Mouse (Mus musculus) gastrocnemius, postnatal 14 days (tissue): ENCODE measurements around the gene Ftl1. TPM values are rescaled to one million over a fixed set of nuclear protein-coding genes. Genes with fewer than 3 reads are reported as not detected.

Experiments
- DNase-seq: peaks from one replicate; pipeline ENCODE4 v3.0.0; 2021; ENCODE audit warnings: mixed read lengths
- intact Hi-C: fragments of 180-260 bp; cut with DNase I; formaldehyde crosslinking; loops from one replicate; pipeline ENCODE4 v1.15.1; 2025; ENCODE audit warnings: low total_unique reads
- total RNA-seq, 2 experiments: library from RNA; stranded (reverse); gene quantifications; 2 replicates each; pipeline ENCODE4 v1.2.3; 2021

Ftl1 gene
- total RNA-seq, 2 experiments from 2014 or later = 119 to 132 TPM

DNA sequence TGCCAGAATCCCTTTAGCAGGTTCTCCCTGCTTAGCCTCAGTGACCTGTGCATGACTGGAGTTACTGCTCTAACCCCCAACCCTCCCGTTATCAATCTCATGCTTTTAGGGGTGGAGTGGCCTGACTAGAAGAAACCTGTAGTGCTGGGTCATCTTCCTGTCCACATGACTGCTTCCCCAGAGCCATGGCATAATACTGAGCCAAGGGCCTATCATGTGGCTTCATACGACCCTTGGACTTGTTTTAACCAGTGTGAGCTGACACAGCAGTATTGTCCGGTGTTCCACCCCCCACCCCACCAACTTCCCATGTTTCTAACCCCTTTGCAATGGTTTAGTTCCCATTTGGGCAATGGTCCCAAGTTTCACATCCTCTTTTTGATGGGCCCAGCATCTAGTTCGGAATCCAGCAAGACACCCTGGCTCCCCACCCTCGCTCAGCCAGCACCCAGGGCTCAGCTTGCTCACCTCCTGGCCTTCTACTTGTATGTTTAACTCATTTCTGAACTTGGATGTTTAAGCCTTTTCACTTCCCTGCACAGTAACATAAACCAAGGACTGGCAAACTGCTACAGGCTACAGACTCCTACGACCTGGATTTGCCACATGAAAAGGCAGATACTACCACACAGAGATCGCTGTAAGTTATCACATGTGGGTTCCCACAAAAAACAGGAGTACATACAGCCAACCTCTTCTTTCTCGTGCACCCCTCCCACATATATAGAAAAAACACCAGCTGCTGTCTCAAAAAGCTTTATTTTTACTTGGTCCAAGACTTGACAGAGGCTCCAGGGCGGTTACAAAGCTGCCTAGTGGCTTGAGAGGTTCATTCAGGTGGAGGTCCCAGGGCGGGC, 2.3 kb downstream of the Ftl1 start:
- intact Hi-C loops = no loop called here
- DNase-seq = peak; percentile 24

DNA sequence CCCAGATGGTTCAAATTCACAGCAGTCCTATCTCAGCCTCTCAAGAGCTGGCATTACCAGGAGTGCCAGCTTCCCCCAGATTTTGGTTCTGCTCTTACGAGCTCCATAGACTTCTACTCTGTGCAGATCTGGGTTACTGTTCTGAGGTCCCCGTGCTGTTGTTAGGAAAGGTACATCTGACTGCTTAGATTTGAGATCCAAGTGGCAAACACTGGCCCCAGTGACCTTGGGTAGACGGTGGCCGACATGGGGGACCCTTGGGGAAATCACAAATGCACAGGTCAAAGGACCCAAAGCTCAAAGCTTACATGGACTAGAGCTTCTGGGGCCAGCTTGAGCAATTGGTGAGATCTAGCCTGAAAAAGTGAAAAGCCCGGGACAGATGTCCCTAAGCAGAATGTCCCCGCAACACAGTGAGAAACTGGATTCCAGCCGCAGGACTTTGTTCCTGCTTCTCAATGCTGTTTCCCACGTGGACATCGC, 2.9 kb downstream of the Ftl1 start:
- intact Hi-C loops = no loop called here
- no peak for DNase-seq

DNA sequence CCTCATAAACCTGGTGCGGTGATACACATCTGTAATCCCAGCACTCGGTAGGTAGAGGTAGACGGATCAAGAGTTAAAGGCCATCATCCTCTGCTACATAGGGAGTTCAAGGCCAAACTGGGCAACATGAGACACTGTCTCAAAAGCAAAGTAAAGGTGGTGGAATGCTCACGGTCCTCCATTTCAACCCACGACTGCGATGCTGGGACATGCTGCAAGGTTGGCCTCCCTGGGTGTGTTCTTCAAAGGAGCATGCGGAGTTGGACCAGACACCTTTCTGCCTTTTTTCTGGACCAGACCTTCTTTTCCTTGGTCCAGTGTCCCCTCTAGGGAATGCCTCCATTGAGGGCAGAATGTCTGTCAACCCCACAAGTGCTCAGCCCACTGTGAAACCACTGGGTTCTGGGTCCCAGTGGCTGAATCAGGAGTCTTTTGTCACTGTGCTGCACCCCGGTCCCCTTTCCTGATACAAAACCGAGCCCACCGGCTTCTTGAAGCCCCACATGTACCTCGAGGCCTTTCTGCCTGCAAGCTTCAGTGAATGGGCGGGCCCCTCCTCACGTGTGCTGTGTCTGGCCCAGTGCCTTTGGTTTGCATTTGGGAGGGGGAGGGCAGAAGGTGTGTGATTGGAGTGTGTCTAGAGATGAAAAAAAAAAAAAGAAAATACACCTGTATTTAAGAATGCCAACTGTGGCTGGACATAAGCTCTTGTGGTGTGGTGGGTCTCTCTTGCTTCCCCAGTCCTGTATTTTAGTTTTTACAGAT, 3.6 kb downstream of the Ftl1 start:
- intact Hi-C loops = no loop called here

DNA sequence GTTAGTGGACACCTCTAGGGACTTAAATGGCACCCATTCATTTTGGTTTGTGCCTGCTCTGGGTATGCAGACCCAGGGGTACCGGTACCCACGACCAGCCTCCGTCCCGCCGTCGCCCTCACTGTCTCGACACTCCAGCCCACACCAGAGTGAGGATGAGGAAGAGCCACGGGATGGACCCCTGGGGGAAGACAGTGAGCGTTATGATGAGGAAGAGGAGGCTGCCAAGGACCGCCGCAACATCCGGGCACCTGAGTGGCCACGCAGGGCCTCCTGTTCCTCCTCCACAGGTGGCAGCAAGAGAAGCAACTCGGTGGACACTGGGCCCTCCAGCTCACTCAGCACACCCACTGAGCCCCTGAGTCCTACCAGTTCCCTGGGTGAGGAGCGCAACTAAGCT, 4.7 kb downstream of the Ftl1 start:
- intact Hi-C loops = no loop called here
- DNase-seq = no peak

More for the DNA sequence above, 3.6 kb downstream of the Ftl1 start:
- no peak for DNase-seq

DNA sequence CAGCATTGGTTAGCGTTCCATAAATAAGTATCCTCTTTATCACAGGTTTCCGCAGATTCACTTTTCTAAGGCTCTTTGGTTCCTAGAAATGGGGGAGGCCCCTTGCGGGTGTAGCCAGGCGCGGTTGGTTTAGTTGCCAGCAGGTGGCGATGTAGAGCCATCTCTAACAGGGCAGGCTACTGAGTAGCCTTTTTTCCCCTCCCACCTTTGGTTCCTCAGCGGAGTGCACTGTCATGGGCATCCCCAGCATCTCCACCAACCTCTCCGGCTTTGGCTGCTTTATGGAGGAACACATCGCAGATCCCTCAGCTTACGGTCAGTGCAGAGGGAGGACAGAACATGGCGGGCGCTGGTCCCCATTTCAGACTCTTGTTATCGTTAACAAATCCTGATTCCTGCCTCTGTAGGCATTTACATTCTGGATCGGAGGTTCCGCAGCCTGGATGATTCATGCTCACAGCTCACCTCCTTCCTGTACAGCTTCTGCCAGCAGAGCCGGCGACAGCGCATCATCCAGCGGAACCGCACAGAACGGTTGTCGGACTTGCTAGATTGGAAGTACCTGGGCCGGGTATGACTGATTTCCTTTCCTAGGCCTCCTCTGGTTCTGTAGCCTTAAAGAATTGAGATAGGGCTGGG, 8.2 kb downstream of the Ftl1 start:
- intact Hi-C loops = no loop called here
- DNase-seq = peak; percentile 82

DNA sequence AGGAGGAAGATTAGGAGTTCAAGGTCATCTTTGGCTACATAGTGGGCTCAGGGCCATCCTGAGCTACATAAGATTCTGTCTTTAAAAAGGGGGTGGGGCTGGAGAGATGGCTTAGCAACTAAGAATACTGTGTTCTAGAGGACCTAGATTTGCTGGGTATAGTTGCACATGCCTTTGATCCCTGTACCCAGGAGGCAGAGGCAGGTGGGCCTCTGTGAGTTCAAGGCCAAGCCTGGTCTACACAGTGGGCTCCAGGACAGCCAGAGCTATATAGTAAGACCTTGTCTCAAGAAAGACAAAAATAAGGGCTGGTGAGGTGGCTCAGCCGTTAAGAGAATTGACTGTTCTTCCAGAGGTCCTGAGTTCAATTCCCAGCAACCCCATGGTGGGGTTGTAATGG, 9.7 kb downstream of the Ftl1 start:
- intact Hi-C loops = no loop called here
- DNase-seq = no peak

DNA sequence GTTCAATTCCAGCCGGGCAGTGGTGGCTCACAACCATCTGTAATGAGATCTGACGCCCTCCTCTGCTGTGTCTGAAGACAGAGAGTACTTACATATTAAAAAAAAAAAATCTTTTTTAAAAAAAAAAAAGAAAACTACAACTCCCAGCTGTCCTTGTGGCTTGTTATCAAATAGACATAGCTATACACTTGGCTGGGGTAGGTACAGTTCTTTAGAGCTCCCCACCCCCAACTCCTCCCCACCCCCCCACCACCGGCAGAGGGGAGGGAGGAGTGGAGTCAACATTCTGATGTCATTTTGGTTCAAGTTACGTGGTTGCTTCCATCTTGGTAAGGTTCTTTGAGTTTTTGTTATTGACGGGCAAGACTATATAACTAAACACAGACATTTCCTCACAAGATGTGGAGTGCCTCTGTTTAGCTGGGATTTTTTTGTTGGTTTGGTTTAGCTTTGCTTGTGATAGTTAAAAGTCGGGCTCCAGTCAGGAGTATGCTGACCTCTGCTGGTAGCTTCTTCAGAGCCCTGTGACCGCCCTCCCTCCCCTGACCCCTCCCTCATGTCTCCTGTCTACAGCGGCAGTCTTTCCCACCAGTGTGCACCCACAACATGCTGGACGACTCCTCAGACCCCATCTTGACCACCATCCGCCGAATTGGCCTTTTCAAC, 12.2 kb downstream of the Ftl1 start:
- intact Hi-C loops = no loop called here
- DNase-seq = no peak

DNA sequence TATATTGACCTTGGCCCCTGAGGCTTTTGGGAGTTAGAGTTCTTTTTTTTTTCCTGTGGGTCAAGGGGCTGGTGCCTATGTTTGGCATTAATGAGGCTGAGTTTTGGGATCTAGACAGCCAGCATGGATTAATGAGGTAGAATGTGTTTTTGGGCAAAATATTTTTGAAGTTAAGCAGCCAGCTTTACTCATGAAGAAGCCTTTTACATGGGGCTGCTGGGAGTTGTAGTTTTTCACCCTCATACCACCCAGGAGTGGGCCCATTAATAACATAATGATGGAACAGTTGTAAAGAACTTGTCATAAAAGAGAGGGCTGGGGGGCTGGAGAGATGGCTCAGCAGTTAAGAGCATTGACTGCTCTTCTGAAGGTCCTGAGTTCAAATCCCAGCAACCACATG, 13.1 kb downstream of the Ftl1 start:
- DNase-seq = no peak
- intact Hi-C loops = no loop called here

DNA sequence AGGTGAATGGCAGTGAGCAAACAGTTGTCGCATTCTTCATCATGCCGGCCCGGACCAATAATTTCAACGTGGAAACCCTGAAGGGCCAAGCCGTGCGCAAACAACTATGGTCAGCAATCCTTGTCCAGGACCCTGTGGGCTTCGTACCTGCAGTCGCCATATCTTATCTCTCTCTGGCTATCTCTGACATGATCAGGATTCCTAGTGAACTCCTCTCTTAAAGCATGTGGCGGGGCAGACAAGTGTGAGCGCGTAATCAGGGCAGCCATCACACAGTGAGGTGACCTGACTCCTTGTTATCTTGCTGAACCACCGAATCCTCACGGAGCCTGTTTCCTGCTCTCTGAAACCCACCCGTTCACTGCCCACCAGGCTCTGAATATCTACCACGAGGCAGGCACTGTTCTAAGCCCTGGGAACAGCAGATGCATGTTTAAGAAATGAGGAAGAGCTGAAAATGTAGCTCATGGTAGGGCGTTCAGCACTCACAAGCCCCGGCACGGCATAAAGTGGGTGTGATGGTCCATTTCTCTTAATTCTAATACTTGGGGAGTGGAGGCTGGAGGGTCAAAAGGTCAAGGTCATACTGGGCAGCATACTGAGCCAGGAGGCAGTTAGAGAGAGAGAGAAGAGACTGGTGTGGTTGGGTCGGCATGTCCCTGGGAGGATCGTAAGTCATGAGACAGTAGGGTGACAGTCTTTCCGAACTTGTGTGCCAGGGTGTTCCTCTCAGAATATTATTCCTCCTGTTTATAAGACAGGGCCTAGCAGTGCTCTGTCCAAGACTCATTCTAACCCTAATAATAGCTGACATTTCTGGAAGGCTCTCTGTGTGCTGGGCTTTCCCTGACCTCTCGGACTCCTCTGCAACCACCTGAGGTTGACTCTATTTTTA, 15.9 kb downstream of the Ftl1 start:
- no peak for DNase-seq
- intact Hi-C loops = no loop called here

DNA sequence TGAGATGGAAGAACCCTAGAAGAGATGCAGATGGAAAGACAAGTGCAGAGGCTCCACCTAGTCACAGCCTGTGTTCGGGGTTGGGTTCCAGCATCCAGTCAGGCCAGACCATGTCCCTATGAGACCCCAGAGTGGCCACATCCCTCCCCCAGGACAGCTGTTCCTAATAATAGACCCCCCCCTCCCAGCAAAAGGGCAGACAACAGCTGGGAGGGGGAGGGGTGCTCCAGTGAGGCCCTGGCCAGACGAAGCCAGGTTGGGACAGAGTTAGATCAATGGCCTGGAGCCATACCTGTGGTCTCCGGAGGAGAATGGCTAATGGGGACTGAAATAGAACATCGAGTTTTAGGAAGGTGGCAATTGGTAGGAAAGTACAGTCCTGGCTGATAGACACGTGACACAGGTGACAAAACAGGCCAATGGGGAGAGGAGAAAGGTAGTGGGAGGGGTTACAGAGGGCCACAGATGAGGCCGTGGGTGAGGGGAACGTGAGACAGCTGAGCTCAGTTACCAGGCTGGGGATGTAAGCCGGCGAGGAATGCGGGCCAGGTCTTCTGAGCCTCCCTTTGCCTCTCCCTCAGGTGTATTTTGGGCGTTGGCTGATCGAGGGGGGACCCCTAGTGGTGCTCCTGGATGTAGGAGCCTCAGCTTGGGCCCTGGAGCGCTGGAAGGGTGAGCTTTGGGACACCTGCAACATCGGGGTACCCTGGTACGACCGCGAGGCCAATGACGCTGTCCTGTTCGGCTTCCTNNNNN, 22.0 kb downstream of the Ftl1 start, which contains the start of gene Ruvbl2:
Gene Ruvbl2, minus strand, starts transcription at position 576 of the 756 bp plus-strand sequence.
- intact Hi-C loops = no loop called here
- DNase-seq = peak; percentile 58

DNA sequence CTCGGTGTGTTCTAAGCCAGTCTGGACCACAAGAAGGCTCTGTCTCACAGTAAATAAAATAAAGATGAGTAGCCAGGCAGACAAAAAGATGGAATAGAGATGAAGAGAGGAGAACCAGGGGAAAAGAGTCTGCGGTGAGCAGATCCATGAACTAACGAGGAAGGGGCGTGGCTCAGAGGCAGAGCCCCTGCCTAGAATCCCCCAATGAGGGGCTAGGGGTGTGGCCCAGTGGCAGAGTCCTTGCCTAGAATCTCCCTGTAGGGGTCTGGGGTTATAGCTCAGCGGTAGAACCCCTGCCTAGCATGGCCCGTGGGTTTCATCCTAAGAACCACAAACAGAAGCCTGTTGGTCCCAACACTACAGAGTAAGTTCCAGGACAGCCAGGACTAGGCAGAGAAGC, 22.6 kb downstream of the Ftl1 start:
- intact Hi-C loops = no loop called here
- DNase-seq = no peak

DNA sequence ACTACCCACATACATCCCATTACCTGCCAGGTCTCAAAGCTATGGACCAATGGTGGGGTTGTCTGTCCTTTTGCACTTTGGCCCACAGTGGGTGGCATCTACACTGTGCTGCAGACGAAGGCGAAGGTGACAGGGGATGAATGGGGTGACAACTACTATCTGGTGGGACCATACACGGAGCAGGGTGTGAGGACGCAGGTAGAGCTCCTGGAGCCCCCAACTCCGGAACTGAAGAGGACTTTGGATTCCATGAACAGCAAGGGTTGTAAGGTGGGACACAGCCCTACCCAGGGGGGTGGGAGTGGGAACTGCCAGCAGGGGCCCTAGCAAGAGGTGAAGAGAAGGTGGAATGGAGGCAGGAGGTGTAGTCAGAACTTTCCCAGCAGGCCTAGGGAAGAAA, 23.2 kb downstream of the Ftl1 start:
- intact Hi-C loops = no loop called here
- no peak for DNase-seq

DNA sequence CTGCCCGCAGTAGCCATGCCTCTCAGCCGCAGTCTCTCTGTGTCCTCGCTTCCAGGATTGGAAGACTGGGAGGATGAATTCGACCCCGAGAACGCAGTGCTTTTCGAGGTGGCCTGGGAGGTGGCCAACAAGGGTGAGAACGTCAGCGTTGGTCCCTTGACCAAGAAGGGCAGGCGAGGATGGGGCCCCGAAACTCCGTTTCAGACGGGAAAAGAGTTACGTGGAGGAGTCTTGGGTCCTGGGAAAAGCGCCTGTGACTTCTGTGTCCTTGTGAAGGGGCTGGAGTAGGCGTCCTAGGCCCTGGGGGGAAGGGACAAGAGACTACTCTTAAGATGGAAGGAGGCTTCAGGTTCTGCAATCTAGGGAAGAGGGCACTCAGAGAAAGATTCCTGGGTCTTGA, 24.6 kb downstream of the Ftl1 start:
- peak; percentile 47 for DNase-seq
- intact Hi-C loops = no loop called here

DNA sequence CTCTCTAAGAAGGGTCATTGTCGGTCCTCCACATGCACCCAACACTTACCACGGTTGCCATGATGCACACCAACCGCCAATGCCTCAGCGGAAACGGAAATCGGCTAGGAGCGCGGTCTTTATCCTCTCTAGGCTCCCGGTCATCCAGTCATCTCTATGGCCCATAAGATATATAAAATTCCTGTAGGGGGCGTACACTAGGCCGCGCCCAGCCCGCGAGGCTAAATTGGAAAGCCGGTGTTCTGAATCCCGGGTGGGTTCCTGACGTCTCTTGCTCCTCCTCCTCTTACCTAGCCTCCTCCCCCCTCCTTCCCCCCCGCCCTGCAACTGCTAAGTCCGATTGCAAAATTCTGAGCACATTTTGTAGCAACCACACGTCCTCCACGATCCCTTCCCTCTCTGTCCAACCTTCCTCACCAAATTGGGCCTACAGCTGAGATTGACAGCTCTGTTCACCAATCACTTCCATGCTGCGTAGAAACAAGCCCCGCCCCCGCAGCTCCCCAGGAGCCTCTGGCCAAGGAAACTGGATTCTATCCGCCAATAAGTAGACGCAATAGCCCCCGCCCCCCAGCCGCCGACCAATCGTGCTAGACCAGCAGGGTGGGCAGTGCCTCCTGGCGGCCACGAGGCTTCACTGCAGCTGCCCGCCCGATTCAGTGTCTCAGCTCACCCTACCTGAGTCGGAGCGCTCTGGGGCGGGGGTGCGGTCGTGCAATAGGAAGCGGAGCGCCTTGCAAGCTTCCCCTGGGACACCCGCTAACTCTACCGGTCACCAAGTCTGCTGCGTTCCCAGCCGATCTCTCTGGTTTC, 25.3 kb downstream of the Ftl1 start, which contains the start of gene Gys1:
Gene Gys1, plus strand, starts transcription at position 642 of the 813 bp plus-strand sequence.
- peak; percentile 100 for DNase-seq
- intact Hi-C loops = no loop called here

DNA sequence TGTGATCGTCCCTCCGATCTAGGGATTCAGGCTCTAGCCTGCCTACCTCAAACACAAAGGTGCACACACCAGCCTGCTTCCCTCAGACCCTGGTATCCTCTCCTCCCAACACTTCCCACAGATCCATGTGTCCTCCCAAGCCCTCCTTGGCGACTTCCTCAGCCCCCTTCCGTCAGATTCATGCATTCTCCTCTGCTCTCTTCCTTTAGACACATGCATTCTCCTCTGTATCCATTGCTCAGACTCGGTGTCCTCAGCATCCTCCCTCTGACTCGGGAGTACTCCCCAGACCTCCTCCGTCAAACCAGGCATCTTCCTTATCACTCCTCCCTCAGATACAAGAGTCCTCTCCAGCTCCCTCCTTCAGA, 25.9 kb downstream of the Ftl1 start:
- intact Hi-C loops = no loop called here
- DNase-seq = no peak

DNA sequence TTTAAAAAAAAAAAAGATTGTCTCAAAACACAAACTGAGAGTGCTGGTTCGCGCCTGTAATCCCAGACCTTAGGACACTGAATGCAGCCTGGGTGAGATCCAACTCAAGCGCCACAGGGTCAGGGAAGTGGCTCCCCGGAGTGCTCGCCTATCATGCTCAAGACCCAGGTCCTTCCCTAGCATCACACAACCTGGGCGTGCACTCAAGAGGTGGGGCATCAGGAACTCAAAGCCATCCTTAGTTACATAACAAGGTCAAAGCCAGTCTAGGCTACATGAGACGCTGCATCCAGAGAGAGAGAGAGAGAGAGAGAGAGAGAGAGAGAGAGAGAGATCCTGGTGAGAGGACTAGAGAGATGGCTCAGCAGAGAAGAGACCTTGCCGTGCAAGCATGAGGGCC, 33.1 kb downstream of the Ftl1 start:
- no peak for DNase-seq
- intact Hi-C loops = no loop called here

DNA sequence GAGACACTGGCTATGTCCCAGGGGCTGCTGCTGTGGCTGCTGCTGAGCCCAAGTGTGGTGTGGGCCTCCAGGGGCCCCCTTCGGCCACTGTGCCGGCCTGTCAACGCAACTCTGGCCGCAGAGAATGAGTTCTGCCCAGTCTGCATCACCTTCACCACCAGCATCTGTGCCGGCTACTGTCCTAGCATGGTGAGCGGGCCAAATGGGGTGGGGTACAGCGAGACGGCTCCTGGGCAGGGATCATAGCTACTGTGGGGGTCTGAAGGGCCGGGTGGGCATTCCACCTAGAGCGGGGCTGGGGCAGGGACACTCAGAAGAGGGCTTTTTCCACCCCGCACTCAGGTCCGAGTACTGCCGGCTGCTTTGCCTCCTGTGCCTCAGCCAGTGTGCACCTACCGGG, 38.5 kb downstream of the Ftl1 start:
- DNase-seq = no peak
- intact Hi-C loops = no loop called here
